Comparison of ENCODE assay signal across 20 mouse cellular contexts in the genomic region with DNA sequence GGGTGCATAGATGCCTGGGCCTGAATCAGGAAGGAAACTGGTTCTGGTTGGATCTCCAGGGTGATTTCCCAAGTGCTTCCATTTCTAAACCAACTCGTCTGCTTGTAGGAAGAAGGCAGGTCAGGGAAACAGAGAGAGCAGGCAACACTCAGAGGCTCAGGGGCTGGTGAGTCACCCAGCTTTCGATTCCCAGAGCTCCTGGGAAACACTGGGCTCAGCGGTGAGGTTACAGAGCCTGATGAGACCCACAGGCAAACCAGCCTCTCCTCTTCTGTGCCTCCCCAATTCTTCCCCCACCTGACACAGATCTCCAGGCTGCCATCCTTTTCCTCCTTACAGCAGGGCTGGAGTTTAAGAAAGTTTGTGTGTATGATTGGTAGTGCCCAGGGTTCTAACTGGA. TPM values are rescaled to one million over a fixed set of nuclear protein-coding genes. Genes with fewer than 3 reads are reported as not detected.
DNase-seq lines count a peak whose midpoint lies in the region; ATAC-seq lines count a peak whose summit lies in the region.
"Had no signal": no experiment of that assay in that cellular context is flagged by ENCODE, and none has a peak within 500 bp of the region (broad histone marks: within the 10 kb centered on the region; RNA-seq: fewer than 3 reads in every experiment).

No protein-coding gene starts in this region.

- no peak overlapping the region for H3K4me3 ChIP-seq in heart, embryonic 10.5 days
- no peak overlapping the region for H3K4me3 ChIP-seq in midbrain, embryonic 11.5 days (ENCODE audit: low read depth, low read length)
- no peak overlapping the region for H3K4me3 ChIP-seq in midbrain, embryonic 16.5 days (ENCODE audit: low read depth, low read length)
- H3K4me3 ChIP-seq in intestine, embryonic 15.5 days (replicated peaks): no peak overlapping the region
- no peak overlapping the region for H3K4me3 ChIP-seq in intestine, embryonic 16.5 days (ENCODE audit: low read length)
- H3K4me3 ChIP-seq: forebrain, embryonic 13.5 days; hindbrain, embryonic 10.5 days; layer of hippocampus, adult 2 months; limb, embryonic 10.5 days; liver, embryonic 15.5 days; lung, embryonic 15.5 days; midbrain, embryonic 15.5 days had no signal

- no peak overlapping the region for H3K27ac ChIP-seq in heart, embryonic 10.5 days
- H3K27ac ChIP-seq in midbrain, embryonic 11.5 days (ENCODE audit: low read depth, low read length): no peak overlapping the region
- no peak overlapping the region for H3K27ac ChIP-seq in midbrain, embryonic 16.5 days (ENCODE audit: low read length)
- H3K27ac ChIP-seq in intestine, embryonic 15.5 days: no peak overlapping the region
- H3K27ac ChIP-seq in intestine, embryonic 16.5 days (ENCODE audit: low read length): no peak overlapping the region
- H3K27ac ChIP-seq: forebrain, embryonic 13.5 days; hindbrain, embryonic 10.5 days; layer of hippocampus, adult 2 months; limb, embryonic 10.5 days; liver, embryonic 15.5 days; lung, embryonic 15.5 days; midbrain, embryonic 15.5 days had no signal

- H3K9ac ChIP-seq in midbrain, embryonic 11.5 days (ENCODE audit: low read length): no peak overlapping the region
- no peak overlapping the region for H3K9ac ChIP-seq in midbrain, embryonic 16.5 days (ENCODE audit: low read depth, low read length)
- H3K9ac ChIP-seq in intestine, embryonic 15.5 days: no peak overlapping the region
- H3K9ac ChIP-seq in intestine, embryonic 16.5 days (ENCODE audit: low read depth, low read length): no peak overlapping the region
- H3K9ac ChIP-seq: forebrain, embryonic 13.5 days; liver, embryonic 15.5 days; lung, embryonic 15.5 days; midbrain, embryonic 15.5 days had no signal

- H3K36me3 ChIP-seq in heart, embryonic 10.5 days: no peaks in the 10 kb centered on the region
- H3K36me3 ChIP-seq in midbrain, embryonic 11.5 days (ENCODE audit: control insufficient read depth, insufficient read depth, low read length): no peaks in the 10 kb centered on the region
- H3K36me3 ChIP-seq in midbrain, embryonic 16.5 days (ENCODE audit: control insufficient read depth, insufficient read depth, low read length): no peaks in the 10 kb centered on the region
- no peaks in the 10 kb centered on the region for H3K36me3 ChIP-seq in intestine, embryonic 15.5 days
- H3K36me3 ChIP-seq in intestine, embryonic 16.5 days (ENCODE audit: control insufficient read depth, insufficient read depth, low read length): no peaks in the 10 kb centered on the region
- H3K36me3 ChIP-seq: hindbrain, embryonic 10.5 days; limb, embryonic 10.5 days; liver, embryonic 15.5 days; lung, embryonic 15.5 days; midbrain, embryonic 15.5 days had no signal

- peak; percentile 82 for DNase-seq in heart, adult 11 months
- no peak for DNase-seq in heart, embryonic 10.5 days (ENCODE audit: low spot score)
- peak; percentile 44 for DNase-seq in midbrain, embryonic 11.5 days (ENCODE audit: low spot score, missing footprints)
- DNase-seq in adipocyte (ENCODE audit: low spot score): peak; percentile 20
- DNase-seq: cerebellum, adult 11-12 months; cerebellum, postnatal 10 days; kidney, adult 18-20 months; kidney, postnatal 10 days; liver; thymus, postnatal 4 days had no signal

- peaks cover 5% of the 10 kb centered on the region; the same call in 1 of the 2 replicates for H3K27me3 ChIP-seq in heart, embryonic 10.5 days (ENCODE audit: insufficient read depth, poor library complexity, severe bottlenecking)
- no peaks in the 10 kb centered on the region for H3K27me3 ChIP-seq in midbrain, embryonic 11.5 days (ENCODE audit: control insufficient read depth, insufficient read depth, low read length)
- H3K27me3 ChIP-seq in midbrain, embryonic 16.5 days (ENCODE audit: control insufficient read depth, insufficient read depth, low read depth, low read length): no peaks in the 10 kb centered on the region
- H3K27me3 ChIP-seq in intestine, embryonic 15.5 days (replicated peaks): no peaks in the 10 kb centered on the region
- H3K27me3 ChIP-seq in intestine, embryonic 16.5 days (replicated peaks; ENCODE audit: control insufficient read depth, insufficient read depth, low read length): no peaks in the 10 kb centered on the region
- H3K27me3 ChIP-seq: forebrain, embryonic 13.5 days; liver, embryonic 15.5 days; lung, embryonic 15.5 days; midbrain, embryonic 15.5 days had no signal

- no peaks in the 10 kb centered on the region for H3K9me3 ChIP-seq in heart, embryonic 10.5 days
- H3K9me3 ChIP-seq in midbrain, embryonic 11.5 days (ENCODE audit: control insufficient read depth, low read length): no peaks in the 10 kb centered on the region
- no peaks in the 10 kb centered on the region for H3K9me3 ChIP-seq in midbrain, embryonic 16.5 days (replicated peaks; ENCODE audit: control insufficient read depth, low read length, poor library complexity, severe bottlenecking)
- H3K9me3 ChIP-seq in intestine, embryonic 15.5 days: no peaks in the 10 kb centered on the region
- no peaks in the 10 kb centered on the region for H3K9me3 ChIP-seq in intestine, embryonic 16.5 days (ENCODE audit: control insufficient read depth, low read length)
- H3K9me3 ChIP-seq: forebrain, embryonic 13.5 days; hindbrain, embryonic 10.5 days; limb, embryonic 10.5 days; liver, embryonic 15.5 days; lung, embryonic 15.5 days; midbrain, embryonic 15.5 days had no signal

- no peak for ATAC-seq in midbrain, embryonic 11.5 days (ENCODE audit: low FRiP score)
- ATAC-seq in midbrain, embryonic 16.5 days: no peak
- no peak for ATAC-seq in intestine, embryonic 15.5 days
- ATAC-seq in intestine, embryonic 16.5 days: no peak

- H3K4me1 ChIP-seq in heart, embryonic 10.5 days: peaks cover 10% of the 10 kb centered on the region
- H3K4me1 ChIP-seq in midbrain, embryonic 11.5 days (ENCODE audit: control insufficient read depth, insufficient read depth, low read length): no peaks in the 10 kb centered on the region
- no peaks in the 10 kb centered on the region for H3K4me1 ChIP-seq in midbrain, embryonic 16.5 days (ENCODE audit: control insufficient read depth, insufficient read depth, low read length)
- 0 out of 2 replicates have a peak, but pooled peaks cover 7% of the 10 kb centered on the region for H3K4me1 ChIP-seq in intestine, embryonic 15.5 days (replicated peaks)
- H3K4me1 ChIP-seq in intestine, embryonic 16.5 days (ENCODE audit: control insufficient read depth, insufficient read depth, low read length): 0 out of 2 replicates have a peak, but pooled peaks cover 2% of the 10 kb centered on the region
- H3K4me1 ChIP-seq: forebrain, embryonic 13.5 days; midbrain, embryonic 15.5 days had no signal

- H3K4me2 ChIP-seq in midbrain, embryonic 11.5 days: no peak overlapping the region
- H3K4me2 ChIP-seq in midbrain, embryonic 16.5 days (ENCODE audit: low read length): no peak overlapping the region
- no peak overlapping the region for H3K4me2 ChIP-seq in intestine, embryonic 15.5 days (replicated peaks)
- no peak overlapping the region for H3K4me2 ChIP-seq in intestine, embryonic 16.5 days (ENCODE audit: low read depth, low read length)
- H3K4me2 ChIP-seq: forebrain, embryonic 13.5 days; liver, embryonic 15.5 days; lung, embryonic 15.5 days; midbrain, embryonic 15.5 days had no signal

- 73% methylated on average over 3 of the region's 3 CpGs for WGBS in heart, embryonic 10.5 days
- 86% methylated on average over 3 of the region's 3 CpGs for WGBS in midbrain, embryonic 11.5 days
- WGBS in midbrain, embryonic 16.5 days: 73% methylated on average over 3 of the region's 3 CpGs
- WGBS in intestine, embryonic 15.5 days: 69% methylated on average over 3 of the region's 3 CpGs
- WGBS in intestine, embryonic 16.5 days: 74% methylated on average over 3 of the region's 3 CpGs

RNA-seq across cellular contexts. Expression of a gene that starts 13.8 kb away (rescaled TPM):
- 0.16 and 0.19 TPM in 2 replicates for polyA plus RNA-seq in heart, embryonic 10.5 days (2016; fragmentation: Nextera tagmentation; extraction: Ambion mirVana)
- polyA plus RNA-seq in midbrain, embryonic 11.5 days (2014; fragmentation: Nextera tagmentation; extraction: Ambion mirVana): 1.3 and 1.7 TPM in 2 replicates
- 2.5 and 3.0 TPM in 2 replicates for polyA plus RNA-seq in midbrain, embryonic 16.5 days (2015; fragmentation: Nextera tagmentation; extraction: Ambion mirVana)
- polyA plus RNA-seq in intestine, embryonic 15.5 days (2015; fragmentation: Nextera tagmentation; extraction: Ambion mirVana): 0.18 and 0.20 TPM in 2 replicates
- polyA plus RNA-seq in intestine, embryonic 16.5 days (2015; fragmentation: Nextera tagmentation; extraction: Ambion mirVana): 0.31 and 0.42 TPM in 2 replicates

RNA-seq across cellular contexts. Expression of a gene that starts 56.8 kb away (rescaled TPM):
- 1.8 and 2.5 TPM in 2 replicates for polyA plus RNA-seq in heart, embryonic 10.5 days (2016; fragmentation: Nextera tagmentation; extraction: Ambion mirVana)
- 2.4 and 2.6 TPM in 2 replicates for polyA plus RNA-seq in midbrain, embryonic 11.5 days (2014; fragmentation: Nextera tagmentation; extraction: Ambion mirVana)
- 2.3 and 2.8 TPM in 2 replicates for polyA plus RNA-seq in midbrain, embryonic 16.5 days (2015; fragmentation: Nextera tagmentation; extraction: Ambion mirVana)
- polyA plus RNA-seq in intestine, embryonic 15.5 days (2015; fragmentation: Nextera tagmentation; extraction: Ambion mirVana): 4.5 and 5.5 TPM in 2 replicates
- polyA plus RNA-seq in intestine, embryonic 16.5 days (2015; fragmentation: Nextera tagmentation; extraction: Ambion mirVana): 1.8 TPM in 2 replicates
